In genomic region chr7:27315958-27316357, GRCm38 (mm10) we compare ENCODE assay signal across 8 mouse cellular contexts. TPM values are rescaled to one million over a fixed set of nuclear protein-coding genes. Genes with fewer than 3 reads are reported as not detected.
DNase-seq lines count a peak whose midpoint lies in the region; ATAC-seq and TF ChIP-seq lines count a peak whose summit lies in the region.
"Had no signal": no experiment of that assay in that cellular context is flagged by ENCODE, and none has a peak within 500 bp of the region (broad histone marks: within the 10 kb centered on the region; RNA-seq: fewer than 3 reads in every experiment).

No protein-coding gene starts in this region.

- no peak overlapping the region for H3K4me3 ChIP-seq in lung, embryonic 16.5 days (ENCODE audit: low read length)
- H3K4me3 ChIP-seq in lung, postnatal 0 days (ENCODE audit: low read depth, low read length), result no peak overlapping the region
- H3K4me3 ChIP-seq in kidney, postnatal 0 days (replicated peaks; ENCODE audit: low read depth, low read length), result no peak overlapping the region
- H3K4me3 ChIP-seq in liver, postnatal 0 days (ENCODE audit: low read depth, low read length), result no peak overlapping the region
- H3K4me3 ChIP-seq: heart, embryonic 13.5 days had no signal

- H3K4me2 ChIP-seq in lung, embryonic 16.5 days (ENCODE audit: low read depth, low read length), result no peak overlapping the region
- no peak overlapping the region for H3K4me2 ChIP-seq in lung, postnatal 0 days (replicated peaks; ENCODE audit: low read depth, low read length)
- H3K4me2 ChIP-seq in kidney, postnatal 0 days (ENCODE audit: low read length), result no peak overlapping the region
- H3K4me2 ChIP-seq in liver, postnatal 0 days (ENCODE audit: low read depth, low read length), result no peak overlapping the region
- H3K4me2 ChIP-seq: heart, embryonic 13.5 days had no signal

- no peak overlapping the region for H3K27ac ChIP-seq in lung, embryonic 16.5 days (ENCODE audit: low read length)
- no peak overlapping the region for H3K27ac ChIP-seq in lung, postnatal 0 days (ENCODE audit: low read length)
- H3K27ac ChIP-seq in kidney, postnatal 0 days, result no peak overlapping the region
- H3K27ac ChIP-seq in liver, postnatal 0 days (ENCODE audit: low read depth), result no peak overlapping the region
- H3K27ac ChIP-seq: heart, embryonic 13.5 days had no signal

- no peak for TF ChIP-seq CTCF in lung, postnatal 0 days (IDR thresholded peaks at IDR 0.05)
- no peak for TF ChIP-seq CTCF in kidney, postnatal 0 days (IDR thresholded peaks at IDR 0.05; ENCODE audit: low read depth)
- no peak for TF ChIP-seq CTCF in liver, postnatal 0 days (IDR thresholded peaks at IDR 0.05; ENCODE audit: low read depth)

- DNase-seq in lung, postnatal 0 days (ENCODE audit: low spot score), result no peak
- peak; percentile 91 for DNase-seq in gastrocnemius, adult 18-20 months (ENCODE audit: low spot score)
- DNase-seq in kidney, postnatal 0 days (ENCODE audit: low spot score), result peak; percentile 51
- peak; percentile 61 for DNase-seq in thymus, postnatal 25 days
- no peak for DNase-seq in liver, postnatal 0 days
- DNase-seq in adrenal gland, postnatal 4 days (ENCODE audit: low spot score in 2 of 2), result no peak

- TF ChIP-seq EP300 in lung, postnatal 0 days (IDR thresholded peaks at IDR 0.05), result no peak
- no peak for TF ChIP-seq EP300 in liver, postnatal 0 days (IDR thresholded peaks at IDR 0.05; ENCODE audit: low read depth)

- WGBS in lung, embryonic 16.5 days, result 49% methylated on average over 7 of the region's 7 CpGs
- WGBS in lung, postnatal 0 days, result 57% methylated on average over 7 of the region's 7 CpGs
- 30% methylated on average over 7 of the region's 7 CpGs for WGBS in kidney, postnatal 0 days
- 53% methylated on average over 7 of the region's 7 CpGs for WGBS in liver, postnatal 0 days (ENCODE audit: insufficient replicate concordance)

- 0 out of 2 replicates have a peak, but pooled peaks have one; percentile 26 for ATAC-seq in lung, embryonic 16.5 days (ENCODE audit: low read depth)
- ATAC-seq in lung, postnatal 0 days, result no peak
- peak; percentile 77 for ATAC-seq in kidney, postnatal 0 days (replicated peaks; ENCODE audit: low FRiP score, low read depth)
- ATAC-seq in liver, postnatal 0 days, result no peak

- H3K27me3 ChIP-seq in lung, embryonic 16.5 days (ENCODE audit: control insufficient read depth, insufficient read depth, low read depth, low read length), result no peaks in the 10 kb centered on the region
- no peaks in the 10 kb centered on the region for H3K27me3 ChIP-seq in lung, postnatal 0 days (replicated peaks; ENCODE audit: insufficient read depth, low read length)
- H3K27me3 ChIP-seq in kidney, postnatal 0 days (ENCODE audit: insufficient read depth, low read length), result no peaks in the 10 kb centered on the region
- H3K27me3 ChIP-seq in liver, postnatal 0 days (ENCODE audit: insufficient read depth, low read length), result peaks cover 2% of the 10 kb centered on the region; the same call in 1 of the 2 replicates

- peaks cover 8% of the 10 kb centered on the region for H3K9me3 ChIP-seq in lung, embryonic 16.5 days (ENCODE audit: control insufficient read depth, low read length)
- H3K9me3 ChIP-seq in lung, postnatal 0 days (ENCODE audit: low read length), result no peaks in the 10 kb centered on the region
- no peaks in the 10 kb centered on the region for H3K9me3 ChIP-seq in kidney, postnatal 0 days (replicated peaks; ENCODE audit: low read length)
- H3K9me3 ChIP-seq in liver, postnatal 0 days (ENCODE audit: low read length), result peaks cover 6% of the 10 kb centered on the region

- no peaks in the 10 kb centered on the region; the same call in 1 of the 2 replicates for H3K4me1 ChIP-seq in lung, embryonic 16.5 days (replicated peaks; ENCODE audit: control insufficient read depth, insufficient read depth, low read length)
- H3K4me1 ChIP-seq in lung, postnatal 0 days (ENCODE audit: insufficient read depth, low read depth, low read length), result no peaks in the 10 kb centered on the region
- no peaks in the 10 kb centered on the region for H3K4me1 ChIP-seq in kidney, postnatal 0 days (replicated peaks; ENCODE audit: insufficient read depth, low read length)
- H3K4me1 ChIP-seq in liver, postnatal 0 days (ENCODE audit: insufficient read depth), result no peaks in the 10 kb centered on the region

- no peak overlapping the region for H3K9ac ChIP-seq in lung, embryonic 16.5 days (ENCODE audit: low read length)
- H3K9ac ChIP-seq in lung, postnatal 0 days (replicated peaks; ENCODE audit: low read depth), result no peak overlapping the region
- no peak overlapping the region for H3K9ac ChIP-seq in kidney, postnatal 0 days (ENCODE audit: low read depth, low read length)
- no peak overlapping the region for H3K9ac ChIP-seq in liver, postnatal 0 days (replicated peaks)
- H3K9ac ChIP-seq: heart, embryonic 13.5 days had no signal

- H3K36me3 ChIP-seq in lung, embryonic 16.5 days (ENCODE audit: control insufficient read depth, insufficient read depth, low read length), result peaks cover 31% of the 10 kb centered on the region
- no peaks in the 10 kb centered on the region for H3K36me3 ChIP-seq in lung, postnatal 0 days (ENCODE audit: insufficient read depth, low read length)
- H3K36me3 ChIP-seq in kidney, postnatal 0 days (ENCODE audit: insufficient read depth, low read length), result 0 out of 2 replicates have a peak, but pooled peaks cover 3% of the 10 kb centered on the region
- H3K36me3 ChIP-seq in liver, postnatal 0 days (replicated peaks; ENCODE audit: insufficient read depth, low read length), result no peaks in the 10 kb centered on the region

RNA-seq across cellular contexts. Expression of gene Ltbp4, which starts 21.5 kb away (rescaled TPM):
- 107 and 127 TPM in 2 replicates for polyA plus RNA-seq in lung, embryonic 16.5 days (2015; fragmentation: Nextera tagmentation; extraction: Ambion mirVana)
- 99.9 and 103 TPM in 2 replicates for polyA plus RNA-seq in lung, postnatal 0 days (2015; fragmentation: Nextera tagmentation; extraction: Ambion mirVana)
- total RNA-seq in gastrocnemius, adult 18-20 months (2021), result 10 to 100 TPM; 55.8 to 66.9 TPM
- 41.7 and 43.8 TPM in 2 replicates for polyA plus RNA-seq in kidney, postnatal 0 days (2015; fragmentation: Nextera tagmentation; extraction: Ambion mirVana)
- polyA plus RNA-seq in liver, postnatal 0 days (2015; fragmentation: Nextera tagmentation; extraction: Ambion mirVana), result 7.2 and 9.2 TPM in 2 replicates
- total RNA-seq in adrenal gland, postnatal 4 days (2021), result 100 to 1,000 TPM in 1 of 2 experiments, 10 to 100 TPM in 1; 95.4 to 102 TPM

RNA-seq across cellular contexts. Expression of gene Shkbp1, which starts 39.9 kb away (rescaled TPM):
- polyA plus RNA-seq in lung, embryonic 16.5 days (2015; fragmentation: Nextera tagmentation; extraction: Ambion mirVana), result 43.6 and 46.2 TPM in 2 replicates
- 31.1 and 31.2 TPM in 2 replicates for polyA plus RNA-seq in lung, postnatal 0 days (2015; fragmentation: Nextera tagmentation; extraction: Ambion mirVana)
- total RNA-seq in gastrocnemius, adult 18-20 months (2021), result 1 to 10 TPM; 2.2 to 3.0 TPM
- polyA plus RNA-seq in kidney, postnatal 0 days (2015; fragmentation: Nextera tagmentation; extraction: Ambion mirVana), result 34.1 and 40.2 TPM in 2 replicates
- polyA plus RNA-seq in liver, postnatal 0 days (2015; fragmentation: Nextera tagmentation; extraction: Ambion mirVana), result 9.5 and 10.9 TPM in 2 replicates
- total RNA-seq in adrenal gland, postnatal 4 days (2021), result 10 to 100 TPM; 22.9 to 31.7 TPM

RNA-seq across cellular contexts. Expression of gene Gm20479, which starts 41.3 kb away (rescaled TPM):
- 0.52 and 1.1 TPM in 2 replicates for polyA plus RNA-seq in lung, embryonic 16.5 days (2015; fragmentation: Nextera tagmentation; extraction: Ambion mirVana)
- not detected in 2 replicates for polyA plus RNA-seq in lung, postnatal 0 days (2015; fragmentation: Nextera tagmentation; extraction: Ambion mirVana)
- total RNA-seq in gastrocnemius, adult 18-20 months (2021), result under 1 TPM in 1 of 2 experiments, not detected in 1; 0.57 TPM
- 0.57 TPM in 1 of 2 replicates, not detected in the other for polyA plus RNA-seq in kidney, postnatal 0 days (2015; fragmentation: Nextera tagmentation; extraction: Ambion mirVana)
- 1.1 TPM in 1 of 2 replicates, not detected in the other for polyA plus RNA-seq in liver, postnatal 0 days (2015; fragmentation: Nextera tagmentation; extraction: Ambion mirVana)
- 1 to 10 TPM in 1 of 2 experiments, not detected in 1; 2.5 TPM for total RNA-seq in adrenal gland, postnatal 4 days (2021)

RNA-seq across cellular contexts. Expression of gene Numbl, which starts 57.7 kb away (rescaled TPM):
- polyA plus RNA-seq in lung, embryonic 16.5 days (2015; fragmentation: Nextera tagmentation; extraction: Ambion mirVana), result 14.8 and 14.9 TPM in 2 replicates
- 11.6 and 11.7 TPM in 2 replicates for polyA plus RNA-seq in lung, postnatal 0 days (2015; fragmentation: Nextera tagmentation; extraction: Ambion mirVana)
- 1 to 10 TPM; 2.2 to 2.8 TPM for total RNA-seq in gastrocnemius, adult 18-20 months (2021)
- 12.6 and 13.0 TPM in 2 replicates for polyA plus RNA-seq in kidney, postnatal 0 days (2015; fragmentation: Nextera tagmentation; extraction: Ambion mirVana)
- 1.1 and 1.2 TPM in 2 replicates for polyA plus RNA-seq in liver, postnatal 0 days (2015; fragmentation: Nextera tagmentation; extraction: Ambion mirVana)
- 10 to 100 TPM; 21.0 to 21.1 TPM for total RNA-seq in adrenal gland, postnatal 4 days (2021)

Comparison
In these comparisons a context has a peak if more than half of its experiments do, and no peak if none do; other contexts are left out.
1. ATAC-seq: peak in lung, embryonic 16.5 days (single experiment) and kidney, postnatal 0 days (single experiment); none in lung, postnatal 0 days (single experiment) and liver, postnatal 0 days (single experiment).
2. DNase-seq: peak in gastrocnemius, adult 18-20 months (single experiment), kidney, postnatal 0 days (single experiment) and thymus, postnatal 25 days (single experiment); none in lung, postnatal 0 days (single experiment), liver, postnatal 0 days (single experiment) and adrenal gland, postnatal 4 days (0 of 2).